Mouse (Mus musculus) MEL (cell line): ENCODE measurements at regions not wholly inside any gene's neighbourhood (a gene's known extent, or its start where the extent isn't known, plus 50 kb on each side); places are given as distances from the start of the nearest gene placed in this dataset.

ENCODE experiments used
- DNase-seq: peaks from one replicate; pipeline ENCODE4 v3.0.0; 2011; ENCODE audit warnings: low read depth, low spot score
- H3K27ac ChIP-seq: 2 replicates; pipeline ENCODE4 v1.5.1; 2012; ENCODE audit warnings: low read depth, mild to moderate bottlenecking, control low read depth, low read length, moderate library complexity; ENCODE audit not compliant: control insufficient read depth
- H3K27me3 ChIP-seq, 2 experiments: fragments of 150-350 bp in 1 of 2; sonication (generic) in 1 of 2; 2 replicates each; pipeline ENCODE4 v1.6.1; 2012; ENCODE audit warnings: low read length in 2 of 2, mild to moderate bottlenecking in 2 of 2, improper control_type of control experiment in 1 of 2, moderate library complexity in 1 of 2; ENCODE audit not compliant: insufficient read depth in 2 of 2, control insufficient read depth in 1 of 2
- H3K36me3 ChIP-seq, 2 experiments: 2 replicates each; pipeline ENCODE4 v1.6.1; 2012 to 2014; ENCODE audit warnings: low read length in 2 of 2, improper control_type of control experiment in 1 of 2, inconsistent platforms in 1 of 2, mild to moderate bottlenecking in 1 of 2; ENCODE audit not compliant: insufficient read depth in 2 of 2, control insufficient read depth in 1 of 2
- H3K4me1 ChIP-seq, 2 experiments: fragments of 150-350 bp in 1 of 2; sonication (generic) in 1 of 2; 2 replicates each; pipeline ENCODE4 v1.6.1; 2012; ENCODE audit warnings: low read length in 2 of 2, improper control_type of control experiment in 1 of 2, mild to moderate bottlenecking in 1 of 2; ENCODE audit not compliant: insufficient read depth in 2 of 2, control insufficient read depth in 1 of 2
- H3K4me3 ChIP-seq, 2 experiments: fragments of 150-350 bp in 1 of 2; sonication (generic) in 1 of 2; 2 replicates each; pipeline ENCODE4 v1.5.1; 2012; ENCODE audit warnings: low read depth in 2 of 2, low read length in 2 of 2, mild to moderate bottlenecking in 2 of 2, moderate library complexity in 2 of 2, control low read depth in 1 of 2, improper control_type of control experiment in 1 of 2; ENCODE audit not compliant: control insufficient read depth in 1 of 2, insufficient read depth in 1 of 2
- H3K79me2 ChIP-seq: 2 replicates; pipeline ENCODE4 v1.6.1; 2012; ENCODE audit warnings: mild to moderate bottlenecking, low read length, moderate library complexity; ENCODE audit not compliant: control insufficient read depth, poor library complexity, insufficient read depth
- H3K9ac ChIP-seq: 2 replicates; pipeline ENCODE4 v1.6.1; 2012; ENCODE audit warnings: low read depth, mild to moderate bottlenecking, control low read depth, low read length, moderate library complexity; ENCODE audit not compliant: control insufficient read depth, poor library complexity, severe bottlenecking
- H3K9me3 ChIP-seq: fragments of 150-350 bp; sonication (generic); replicated peaks from 2 replicates; pipeline ENCODE4 v1.6.1; 2012; ENCODE audit warnings: mild to moderate bottlenecking, low read length, improper control_type of control experiment, moderate library complexity; ENCODE audit not compliant: insufficient read depth
- BHLHE40 ChIP-seq: IDR thresholded peaks from 2 replicates; pipeline ENCODE4 v1.6.1; 2012; ENCODE audit warnings: low read depth, mild to moderate bottlenecking, inconsistent platforms, low read length, improper control_type of control experiment, borderline replicate concordance
- E2F4 ChIP-seq: IDR thresholded peaks from 2 replicates; pipeline ENCODE4 v1.6.1; 2011; ENCODE audit warnings: low read depth, low read length, improper control_type of control experiment, borderline replicate concordance
- ELF1 ChIP-seq: IDR thresholded peaks from 2 replicates; pipeline ENCODE4 v1.6.1; 2014; ENCODE audit warnings: low read depth, mild to moderate bottlenecking, inconsistent platforms, low read length, improper control_type of control experiment, moderate library complexity
- EP300 ChIP-seq, 2 experiments: IDR thresholded peaks; 2 replicates each; pipeline ENCODE4 v1.6.1; 2011; ENCODE audit warnings: improper control_type of control experiment in 2 of 2, low read length in 2 of 2, low read depth in 1 of 2, mild to moderate bottlenecking in 1 of 2
- GABPA ChIP-seq: IDR thresholded peaks from 2 replicates; pipeline ENCODE4 v1.6.1; 2012; ENCODE audit warnings: low read depth, mild to moderate bottlenecking, inconsistent platforms, low read length, improper control_type of control experiment, moderate library complexity
- GATA1 ChIP-seq: IDR thresholded peaks from 2 replicates; pipeline ENCODE4 v1.6.1; 2011; ENCODE audit warnings: low read depth, low read length, improper control_type of control experiment
- HCFC1 ChIP-seq: IDR thresholded peaks from 2 replicates; pipeline ENCODE4 v1.6.1; 2012; ENCODE audit warnings: low read depth, mild to moderate bottlenecking, inconsistent platforms, low read length, improper control_type of control experiment, moderate library complexity
- MEF2A ChIP-seq: IDR thresholded peaks from 2 replicates; pipeline ENCODE4 v1.6.1; 2014; ENCODE audit warnings: low read depth, mild to moderate bottlenecking, inconsistent platforms, low read length, improper control_type of control experiment; ENCODE audit not compliant: poor library complexity, insufficient replicate concordance, severe bottlenecking; ENCODE audit errors: extremely low read depth
- MYB ChIP-seq: IDR thresholded peaks from 2 replicates; pipeline ENCODE4 v1.6.1; 2011; ENCODE audit warnings: mild to moderate bottlenecking, low read depth, low read length, improper control_type of control experiment
- MYC ChIP-seq: IDR thresholded peaks from 2 replicates; pipeline ENCODE4 v1.6.1; 2011; ENCODE audit warnings: low read depth, mild to moderate bottlenecking, low read length, improper control_type of control experiment, moderate library complexity
- NELFE ChIP-seq: IDR thresholded peaks from 2 replicates; pipeline ENCODE4 v1.6.1; 2011; ENCODE audit warnings: low read depth, low read length, improper control_type of control experiment
- POLR2A ChIP-seq, 2 experiments: IDR thresholded peaks; 2 replicates each; pipeline ENCODE4 v1.6.1; 2011 to 2012; ENCODE audit warnings: low read length in 2 of 2, mild to moderate bottlenecking in 2 of 2, control low read depth in 1 of 2, improper control_type of control experiment in 1 of 2, low read depth in 1 of 2, moderate library complexity in 1 of 2; ENCODE audit not compliant: control insufficient read depth in 1 of 2, insufficient read depth in 1 of 2, poor library complexity in 1 of 2
- RCOR1 ChIP-seq: IDR thresholded peaks from 2 replicates; pipeline ENCODE4 v1.6.1; 2012; ENCODE audit warnings: low read depth, mild to moderate bottlenecking, inconsistent platforms, low read length, improper control_type of control experiment
- TCF12 ChIP-seq: IDR thresholded peaks from 2 replicates; pipeline ENCODE4 v1.6.1; 2014; ENCODE audit warnings: low read depth, mild to moderate bottlenecking, inconsistent platforms, low read length, improper control_type of control experiment, moderate library complexity
- UBTF ChIP-seq: IDR thresholded peaks from 2 replicates; pipeline ENCODE4 v1.6.1; 2012; ENCODE audit warnings: low read depth, mild to moderate bottlenecking, inconsistent platforms, low read length, improper control_type of control experiment, moderate library complexity, borderline replicate concordance; ENCODE audit not compliant: insufficient read depth
- ZKSCAN1 ChIP-seq: IDR thresholded peaks from 2 replicates; pipeline ENCODE4 v1.6.1; 2012; ENCODE audit warnings: low read depth, mild to moderate bottlenecking, inconsistent platforms, low read length, improper control_type of control experiment, moderate library complexity
- ZNF384 ChIP-seq: IDR thresholded peaks from 2 replicates; pipeline ENCODE4 v1.6.1; 2012; ENCODE audit warnings: low read depth, mild to moderate bottlenecking, inconsistent platforms, low read length, improper control_type of control experiment

DNA sequence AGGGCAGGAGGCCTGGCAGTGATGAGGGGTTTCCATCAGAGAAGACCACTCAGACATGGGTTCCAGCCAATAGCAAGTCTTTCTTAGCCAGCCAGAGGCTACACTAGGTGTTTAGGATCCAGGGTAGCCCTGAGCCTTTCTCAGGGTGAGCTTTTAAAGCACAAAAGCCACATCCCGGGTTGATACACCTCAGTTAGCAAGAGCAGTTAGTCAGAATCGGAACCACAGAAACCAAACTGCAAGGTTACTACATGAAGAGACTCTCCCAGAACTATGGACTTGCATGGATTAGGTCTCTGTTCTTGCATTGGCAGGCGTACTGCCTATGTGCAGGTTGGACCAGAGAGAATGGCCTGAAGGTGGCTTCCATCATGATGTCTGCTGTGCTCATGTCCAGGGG, 52.6 kb upstream of the Rap1b start:
- H3K36me3 ChIP-seq, result no peaks in the 10 kb centered on the region
- H3K27ac ChIP-seq, result no peak overlapping the region
- no peaks in the 10 kb centered on the region for H3K79me2 ChIP-seq
- H3K4me1 ChIP-seq, result no peaks in the 10 kb centered on the region
- no peak for DNase-seq
- no peaks in the 10 kb centered on the region for H3K27me3 ChIP-seq
- no peaks in the 10 kb centered on the region for H3K9me3 ChIP-seq
- no peak overlapping the region for H3K9ac ChIP-seq
- no peak overlapping the region for H3K4me3 ChIP-seq
- TF ChIP-seq BHLHE40 (no peak), TCF12 (no peak), E2F4 (no peak), RCOR1 (no peak), EP300 (IDR thresholded peaks at IDR 0.05; ENCODE audit: low read depth in 1 of 2, low read length in 2 of 2) (no peak), MYC (no peak), NELFE (no peak), UBTF (no peak), HCFC1 (no peak), MEF2A (no peak), POLR2A (IDR thresholded peaks at IDR 0.05; ENCODE audit: control insufficient read depth in 1 of 2, insufficient read depth in 1 of 2, low read depth in 1 of 2, low read length in 2 of 2, poor library complexity in 1 of 2) (no peak), ZNF384 (no peak), MYB (no peak), GABPA (no peak), ZKSCAN1 (no peak)

GRCm38 (mm10) chr10:117899410-117899935, 53.6 kb upstream of the Rap1b start:
- Histone ChIP-seq H3K9ac (no peak overlapping the region), H3K27ac (no peak overlapping the region)
- DNase-seq, result no peak

More at GRCm38 (mm10) chr10:117899410-117899935, 53.6 kb upstream of the Rap1b start:
- Histone ChIP-seq H3K27me3 (no peaks in the 10 kb centered on the region), H3K9me3 (no peaks in the 10 kb centered on the region), H3K4me1 (no peaks in the 10 kb centered on the region), H3K4me3 (no peak overlapping the region), H3K36me3 (no peaks in the 10 kb centered on the region), H3K79me2 (no peaks in the 10 kb centered on the region)
- no peak for TF ChIP-seq ELF1
- no peak for TF ChIP-seq GATA1
